Mouse (Mus musculus): Measurements from ENCODE around the gene Gpn1.

Gene Gpn1

DNA sequence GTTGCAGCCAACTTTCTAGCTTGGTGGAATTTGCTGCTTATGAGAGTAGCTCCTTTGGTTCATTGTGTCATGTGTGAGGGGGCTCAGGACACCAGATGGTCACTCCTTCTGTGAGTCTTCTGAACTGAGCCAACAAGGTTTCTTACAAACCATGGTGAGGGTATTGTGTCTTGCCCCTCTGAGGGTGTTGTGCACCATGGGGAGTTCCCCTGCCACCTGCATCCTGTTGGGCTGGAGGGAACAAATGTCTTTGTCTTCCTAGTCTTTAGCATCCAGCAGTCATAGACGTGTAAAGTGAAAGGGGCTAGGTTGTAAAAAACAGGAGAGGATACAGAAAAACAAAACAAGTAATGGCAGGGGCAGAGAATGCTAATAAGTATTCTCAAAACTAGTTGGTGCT, 64.9 kb downstream of the Gpn1 start:
- peak; percentile 79 for DNase-seq (ENCODE audit: low read depth, low spot score)

GRCm38 (mm10) chr5:31560352-31560751, 65.8 kb downstream of the Gpn1 start:
- no peak for DNase-seq (ENCODE audit: low read depth, low spot score)

GRCm38 (mm10) chr5:31562036-31562666, 67.6 kb downstream of the Gpn1 start:
- DNase-seq (ENCODE audit: low read depth, low spot score) = no peak

Measured in ZHBTc4 (cell line).